Mouse (Mus musculus) lung, postnatal 4 days (tissue): Measurements from ENCODE around the gene Mtx1.
A peak's percentile ranks its signal among the peaks of the same experiment; 100 is the strongest.
"Not testable (repeated sequence)": the region's sequence is repeated elsewhere in the genome, so short reads cannot be mapped to it uniquely, and the experiment has no call there.

Source experiments
- DNase-seq, 2 experiments: peaks; one replicate each; pipeline ENCODE4 v3.0.0; 2021

Mtx1 gene

DNA sequence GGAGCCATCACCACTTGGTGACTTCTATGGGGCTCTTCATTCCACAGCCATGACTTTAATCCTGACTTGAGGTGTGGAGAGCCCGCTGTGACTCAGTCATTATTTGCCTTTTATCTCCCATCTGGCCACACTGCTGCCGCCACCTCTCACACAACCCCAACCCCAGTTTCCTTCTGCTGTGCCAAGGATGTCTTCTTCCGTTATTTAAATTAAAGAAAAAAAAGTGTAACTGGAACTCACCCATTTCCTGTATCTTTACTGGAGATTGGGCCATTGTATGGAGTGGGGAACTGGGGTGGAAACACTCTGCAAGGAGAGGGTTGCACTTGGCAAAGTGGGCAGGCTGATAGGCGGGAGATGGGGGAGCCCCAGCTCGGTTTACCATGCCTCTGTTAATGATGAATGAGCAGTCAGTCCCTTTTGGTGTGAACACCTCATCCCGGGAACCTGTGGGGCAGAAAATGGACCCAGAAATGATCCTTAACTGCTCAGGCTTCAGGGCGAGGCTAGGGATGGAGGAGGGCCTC, 44.3 kb downstream of the Mtx1 start:
- no peak for DNase-seq

GRCm38 (mm10) chr3:89181749-89182500, 45.0 kb downstream of the Mtx1 start:
- DNase-seq, result no peak

- no peak for DNase-seq
These were observed 47.8 kb downstream of the Mtx1 start for GRCm38 (mm10) chr3:89179056-89179455.

GRCm38 (mm10) chr3:89178107-89178385, 48.8 kb downstream of the Mtx1 start:
- DNase-seq, result no peak

DNA sequence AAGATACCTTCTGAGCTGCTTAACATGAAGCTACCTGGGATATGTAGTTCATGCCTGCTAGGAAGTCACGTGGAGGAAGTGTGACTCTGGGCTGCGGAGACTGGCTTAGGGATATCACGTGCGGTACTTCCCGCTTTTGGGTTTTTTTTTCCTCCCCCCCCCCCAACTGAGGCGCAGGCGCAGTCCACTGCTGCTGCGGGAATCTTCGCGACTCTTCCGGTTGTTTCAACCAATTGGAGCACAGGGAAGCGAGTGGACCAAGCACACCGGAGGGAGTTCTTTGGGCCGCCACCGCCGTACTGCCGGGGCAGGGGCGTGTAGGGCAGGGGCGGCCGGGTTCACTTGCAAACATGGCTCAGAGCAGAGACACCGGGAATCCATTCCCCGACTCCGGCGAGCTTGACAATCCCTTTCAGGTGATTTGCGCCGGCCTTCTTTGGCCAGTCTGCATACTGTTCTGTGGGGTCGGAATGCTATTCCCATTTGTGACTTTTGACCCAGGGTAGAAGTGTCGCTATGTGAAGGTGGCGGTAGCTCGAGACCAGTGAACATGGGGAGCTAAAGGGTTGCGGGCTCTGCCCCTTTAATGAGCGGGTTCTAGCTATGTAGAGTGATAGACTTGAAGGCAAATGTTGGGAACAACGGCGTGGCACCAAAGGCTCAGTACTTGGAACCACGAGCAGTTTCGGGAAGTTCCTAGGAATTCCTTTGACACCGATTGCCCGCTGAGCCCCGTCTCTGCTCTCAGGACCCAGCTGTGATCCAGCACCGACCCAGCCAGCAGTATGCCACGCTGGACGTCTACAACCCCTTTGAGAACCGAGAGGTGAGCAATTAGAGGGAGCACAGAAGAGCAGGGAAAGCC, 49.4 kb downstream of the Mtx1 start, which contains the start of gene Scamp3:
Scamp3 (plus strand) TSS at position 232 of the 865 bp plus-strand sequence.
- peak; percentile 88 to 91 for DNase-seq

DNA sequence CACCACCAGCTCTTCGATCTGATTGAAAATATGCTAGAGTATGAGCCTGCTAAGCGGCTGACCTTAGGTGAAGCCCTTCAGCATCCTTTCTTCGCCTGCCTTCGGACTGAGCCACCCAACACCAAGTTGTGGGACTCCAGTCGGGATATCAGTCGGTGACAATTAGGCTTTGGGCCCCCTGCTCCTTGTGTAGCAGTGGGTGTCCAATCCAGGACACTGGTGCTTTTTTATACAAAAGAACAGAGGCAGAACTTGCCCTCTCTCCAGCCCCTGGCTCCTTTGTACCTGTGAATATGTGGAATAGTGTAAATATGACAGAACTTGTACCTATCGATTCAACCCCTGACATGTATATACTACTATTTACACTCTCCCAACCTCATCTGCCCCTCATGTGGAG, 50.5 kb downstream of the Mtx1 start:
- no peak for DNase-seq

DNA sequence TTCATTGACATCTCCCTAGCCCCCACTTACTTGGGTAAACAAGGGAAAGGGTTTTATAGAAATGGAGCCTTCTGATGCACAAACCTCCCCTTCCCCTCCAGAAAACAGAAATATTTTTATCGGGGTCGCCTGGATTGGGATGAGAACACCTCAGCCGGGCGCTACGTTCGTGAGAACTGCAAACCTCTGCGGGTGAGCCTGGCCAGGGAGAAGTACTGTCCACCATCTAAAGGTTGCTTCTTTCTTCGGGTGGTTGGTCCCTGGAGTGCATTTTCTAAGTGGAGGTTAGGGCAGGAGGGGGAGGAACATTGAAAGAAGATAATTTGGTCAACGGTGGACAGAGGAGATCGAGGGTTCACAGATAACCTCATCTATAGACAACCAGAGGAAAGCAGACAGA, 51.3 kb downstream of the Mtx1 start:
- DNase-seq, result no peak

GRCm38 (mm10) chr3:89174844-89175243, 52.0 kb downstream of the Mtx1 start:
- no peak for DNase-seq

- DNase-seq, result peak in 1 of 2 experiments; percentile 23
These were observed 59.9 kb downstream of the Mtx1 start for GRCm38 (mm10) chr3:89166945-89167344.

DNA sequence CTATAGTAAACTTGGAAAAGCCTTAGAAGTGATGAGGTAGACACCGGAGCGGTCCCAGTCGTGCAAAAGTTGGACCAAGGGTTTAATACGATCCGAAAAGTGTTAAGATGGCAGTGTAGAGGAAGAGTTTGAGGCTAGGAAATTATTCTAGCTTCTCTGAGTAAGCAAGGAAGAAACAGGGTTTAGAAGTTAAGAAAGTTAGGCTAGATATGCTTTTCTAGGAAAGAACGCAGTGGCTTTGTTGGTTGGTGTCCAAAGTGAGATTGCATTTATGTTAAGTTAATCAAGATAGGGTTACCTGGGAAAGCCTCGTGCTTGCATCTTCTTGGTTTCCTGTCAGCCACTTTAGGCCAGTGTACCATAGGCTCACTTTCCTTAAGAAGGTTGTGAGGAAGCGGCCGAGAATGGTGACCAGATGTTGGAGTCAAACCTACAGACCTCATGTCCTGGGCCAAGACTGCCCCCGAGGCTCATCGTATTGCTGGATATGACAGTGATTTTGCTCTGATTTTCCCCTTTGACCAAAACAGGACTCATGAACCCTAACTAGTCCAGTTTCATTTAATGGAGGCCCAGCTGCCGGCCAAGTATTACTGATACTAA, 61.5 kb downstream of the Mtx1 start:
- DNase-seq, result peak in 1 of 2 experiments; percentile 13

DNA sequence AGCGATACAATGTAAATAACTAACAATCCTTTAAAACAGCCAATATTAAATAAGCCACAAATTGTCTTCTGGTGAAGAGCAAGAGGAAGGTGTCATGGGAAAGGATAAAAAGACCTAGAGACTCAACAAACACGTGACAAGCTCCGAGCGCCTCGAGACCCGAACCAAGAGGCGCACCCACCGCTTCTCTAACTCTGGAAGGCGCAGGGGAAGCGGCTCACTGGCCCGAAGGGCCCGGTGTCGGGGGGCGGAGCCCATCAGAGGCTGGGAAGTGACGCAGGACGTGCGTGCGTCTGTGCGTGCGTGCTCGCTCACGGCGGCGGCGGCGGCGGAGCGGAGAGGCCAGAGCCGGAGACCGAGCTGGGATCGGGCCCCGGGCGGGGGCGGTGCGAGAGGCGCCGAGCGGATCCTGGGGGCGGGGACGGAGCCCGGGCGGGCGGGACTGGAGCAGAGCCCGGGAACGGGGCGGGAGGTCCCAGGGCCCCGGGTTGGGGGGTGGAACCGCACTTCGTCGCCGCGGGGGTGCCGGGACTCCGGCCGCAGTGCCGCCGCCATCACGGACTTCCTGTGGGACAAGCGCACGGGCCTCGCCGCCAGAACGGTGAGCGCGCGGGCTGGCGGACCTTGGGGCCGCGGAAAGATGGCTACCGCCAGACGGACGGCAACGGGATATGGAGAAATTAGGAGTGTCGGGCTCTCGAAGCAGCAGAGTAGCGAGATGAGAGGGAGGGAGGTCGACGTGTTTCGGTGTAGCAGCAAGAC, 62.2 kb downstream of the Mtx1 start, which contains the start of gene Clk2:
Clk2 (plus strand) TSS at position 290 of the 762 bp plus-strand sequence.
- peak; percentile 96 for DNase-seq

DNA sequence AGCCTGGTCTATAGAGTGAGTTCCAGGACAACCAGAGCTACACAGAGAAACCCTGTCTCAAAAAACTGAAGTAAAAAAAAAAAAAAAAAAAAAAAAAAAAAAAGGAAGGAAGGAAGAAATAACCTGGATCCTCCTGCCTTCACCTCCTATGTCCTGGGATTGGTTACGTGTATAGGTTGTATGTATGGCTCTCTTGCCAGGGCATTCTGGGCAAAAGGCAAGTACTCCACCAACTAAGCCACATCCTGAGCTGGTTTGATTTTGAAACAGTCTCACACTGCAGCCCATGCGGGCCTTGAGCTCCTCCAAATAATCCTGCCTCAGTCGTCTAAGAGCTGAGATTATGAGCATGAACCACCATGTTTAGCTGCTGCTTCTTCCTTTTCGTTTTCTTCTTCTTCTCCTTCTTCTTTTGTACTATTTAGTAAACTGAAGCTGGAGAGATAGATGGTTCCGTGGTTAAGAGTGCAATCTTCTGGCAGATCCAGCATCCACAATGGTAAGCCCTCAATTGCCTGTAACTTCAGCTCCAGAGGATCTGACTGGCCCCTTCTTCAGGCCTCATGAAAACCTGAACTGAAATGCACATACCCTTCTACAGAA, 63.1 kb downstream of the Mtx1 start:
- peak in 1 of 2 experiments; percentile 9 for DNase-seq

- DNase-seq, result no peak
These were observed 63.8 kb downstream of the Mtx1 start for GRCm38 (mm10) chr3:89163123-89163522.

- DNase-seq, result no peak
These were observed 65.1 kb downstream of the Mtx1 start for GRCm38 (mm10) chr3:89161786-89162185.

GRCm38 (mm10) chr3:89161207-89161606, 65.7 kb downstream of the Mtx1 start:
- not testable (repeated sequence) for DNase-seq

- peak; percentile 75 to 79 for DNase-seq
These were observed 67.1 kb downstream of the Mtx1 start, which contains the start of gene Hcn3 for GRCm38 (mm10) chr3:89159616-89160344. TSS of gene Hcn3 (minus strand) at chr3:89160196.

DNA sequence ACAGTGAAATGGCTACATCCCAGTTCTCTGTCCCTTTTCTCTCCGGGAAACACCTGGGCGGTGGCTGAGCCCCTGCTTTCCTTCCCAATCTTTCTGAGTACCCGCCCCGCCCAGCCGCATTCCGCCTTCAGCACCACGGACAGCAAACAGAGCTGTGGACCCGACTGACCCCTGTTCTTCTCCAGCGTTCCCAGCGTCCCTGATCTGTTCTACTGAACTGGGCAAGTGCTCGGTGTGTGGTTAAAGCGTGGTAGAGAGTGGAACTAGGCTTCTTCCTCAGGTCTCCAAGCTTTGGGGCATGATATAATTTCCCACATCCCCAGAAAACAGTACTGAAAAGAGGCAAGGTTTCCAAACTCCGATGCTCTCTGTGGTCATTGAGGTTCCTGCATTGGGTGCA, 67.7 kb downstream of the Mtx1 start:
- DNase-seq, result peak; percentile 56 to 74
